Mouse (Mus musculus) neural tube, embryonic 12.5 days (tissue): ENCODE data around the gene Arrdc2. TPM values are rescaled to one million over a fixed set of nuclear protein-coding genes. Genes with fewer than 3 reads are reported as not detected.

Experiments used
- ATAC-seq: fragments of 200-750 bp; cut with Nextera tagmentation; 2 replicates; pipeline ENCODE4 v1.8.0; 2017; ENCODE audit warnings: low read depth, mild to moderate bottlenecking, moderate TSS enrichment, moderate library complexity; ENCODE audit not compliant: low FRiP score
- H3K27ac ChIP-seq: fragments of 300-500 bp; sonication (generic); 2 replicates; pipeline ENCODE4 v1.5.1; 2016
- H3K27me3 ChIP-seq: fragments of 300-500 bp; sonication (generic); replicated peaks from 2 replicates; pipeline ENCODE4 v1.6.1; 2016; ENCODE audit warnings: mild to moderate bottlenecking
- H3K36me3 ChIP-seq: fragments of 300-500 bp; sonication (generic); 2 replicates; pipeline ENCODE4 v1.6.1; 2016; ENCODE audit warnings: mild to moderate bottlenecking
- H3K4me1 ChIP-seq: fragments of 300-500 bp; sonication (generic); 2 replicates; pipeline ENCODE4 v1.6.1; 2016
- H3K4me2 ChIP-seq: fragments of 300-500 bp; sonication (generic); replicated peaks from 2 replicates; pipeline ENCODE4 v1.6.1; 2016; ENCODE audit warnings: mild to moderate bottlenecking
- H3K4me3 ChIP-seq: fragments of 300-500 bp; sonication (generic); 2 replicates; pipeline ENCODE4 v1.5.1; 2016
- H3K9ac ChIP-seq: fragments of 300-500 bp; sonication (generic); 2 replicates; pipeline ENCODE4 v1.6.1; 2016; ENCODE audit warnings: mild to moderate bottlenecking
- H3K9me3 ChIP-seq: fragments of 300-500 bp; sonication (generic); 2 replicates; pipeline ENCODE4 v1.6.1; 2016; ENCODE audit warnings: mild to moderate bottlenecking
- WGBS: fragments of 180-500 bp; shearing (Covaris S2); methylation state at CpG from one replicate; pipeline ENCODE4 v1.1.7; 2016; 5-methylcytosine and 5-hydroxymethylcytosine counted together
- microRNA-seq: library from miRNA; unstranded; fragments of <30 nt; microRNA quantifications from one replicate; pipeline ENCODE4, GENCODE M21; 2017
- polyA plus RNA-seq: library from polyadenylated mRNA; unstranded; fragments of >200 nt; fragmentation: Nextera tagmentation; extraction: Ambion mirVana; gene quantifications from 2 replicates; pipeline ENCODE4 v1.2.1, GENCODE M21; 2016

Gene Arrdc2
- polyA plus RNA-seq, 1 experiment from 2014 or later = 10.2 TPM

GRCm38 (mm10) chr8:70790846-70791245 lies 48.7 kb downstream of the Arrdc2 start:
- WGBS = 65% methylated on average over 8 of the region's 8 CpGs
- no peaks in the 10 kb centered on the region for H3K9me3 ChIP-seq
- ATAC-seq = no peak
- peaks cover 33% of the 10 kb centered on the region for H3K36me3 ChIP-seq
- peaks cover 9% of the 10 kb centered on the region; the same call in 1 of the 2 replicates for H3K27me3 ChIP-seq
- peak overlapping the region; percentile 78 for H3K4me2 ChIP-seq
- peaks cover 26% of the 10 kb centered on the region for H3K4me1 ChIP-seq
- H3K9ac ChIP-seq = peak overlapping the region; percentile 77
- no peak overlapping the region for H3K27ac ChIP-seq
- H3K4me3 ChIP-seq = no peak overlapping the region; the same call in 1 of the 2 replicates

- peaks cover 26% of the 10 kb centered on the region for H3K4me1 ChIP-seq
- peaks cover 49% of the 10 kb centered on the region for H3K36me3 ChIP-seq
- no peak for ATAC-seq
- peaks cover 6% of the 10 kb centered on the region; the same call in 1 of the 2 replicates for H3K27me3 ChIP-seq
- no peak overlapping the region; the same call in 1 of the 2 replicates for H3K4me3 ChIP-seq
- H3K4me2 ChIP-seq = no peak overlapping the region
- no peak overlapping the region for H3K9ac ChIP-seq
- 72% methylated on average over 10 of the region's 10 CpGs for WGBS
- H3K27ac ChIP-seq = no peak overlapping the region
- H3K9me3 ChIP-seq = no peaks in the 10 kb centered on the region
Observed at GRCm38 (mm10) chr8:70789046-70789445, 50.5 kb downstream of the Arrdc2 start.

- peak overlapping the region; percentile 17; the same call in 1 of the 2 replicates for H3K9ac ChIP-seq
- peaks cover 23% of the 10 kb centered on the region for H3K4me1 ChIP-seq
- peak overlapping the region; percentile 32 for H3K4me2 ChIP-seq
- H3K27ac ChIP-seq = no peak overlapping the region
- 0 out of 2 replicates have a peak overlapping the region, but pooled peaks have one; percentile 5 for H3K4me3 ChIP-seq
- no peaks in the 10 kb centered on the region for H3K9me3 ChIP-seq
- no peak for ATAC-seq
- 15% methylated on average over 30 of the region's 30 CpGs for WGBS
- peaks cover 58% of the 10 kb centered on the region for H3K36me3 ChIP-seq
- H3K27me3 ChIP-seq = 0 out of 2 replicates have a peak, but pooled peaks cover 5% of the 10 kb centered on the region
Observed at GRCm38 (mm10) chr8:70787941-70788667, 51.4 kb downstream of the Arrdc2 start.

- Histone ChIP-seq H3K27ac (no peak overlapping the region), H3K36me3 (peaks cover 63% of the 10 kb centered on the region), H3K27me3 (0 out of 2 replicates have a peak, but pooled peaks cover 5% of the 10 kb centered on the region), H3K9ac (no peak overlapping the region), H3K4me1 (peaks cover 16% of the 10 kb centered on the region), H3K9me3 (no peaks in the 10 kb centered on the region), H3K4me3 (no peak overlapping the region), H3K4me2 (no peak overlapping the region)
- no peak for ATAC-seq
- WGBS = 90% methylated on average over 3 of the region's 3 CpGs
Observed at GRCm38 (mm10) chr8:70787051-70787445, 52.5 kb downstream of the Arrdc2 start.

GRCm38 (mm10) chr8:70786291-70787050 lies 53.0 kb downstream of the Arrdc2 start:
- H3K4me1 ChIP-seq = peaks cover 11% of the 10 kb centered on the region
- 0 out of 2 replicates have a peak, but pooled peaks cover 5% of the 10 kb centered on the region for H3K27me3 ChIP-seq
- H3K36me3 ChIP-seq = peaks cover 65% of the 10 kb centered on the region
- ATAC-seq = no peak
- 87% methylated on average over 25 of the region's 25 CpGs for WGBS
- no peak overlapping the region for H3K27ac ChIP-seq
- no peaks in the 10 kb centered on the region for H3K9me3 ChIP-seq
- no peak overlapping the region for H3K9ac ChIP-seq
- H3K4me2 ChIP-seq = no peak overlapping the region
- no peak overlapping the region for H3K4me3 ChIP-seq

Small RNAs within 50 kb of the gene (microRNA-seq; reads per million reads assigned to microRNA genes)
- not detected for gene Mir7240

Other genes with a start within 250 kb of the Arrdc2 start
- 116 TPM in 2 replicates for gene Isyna1, start 245.3 kb downstream of the Arrdc2 start, polyA plus RNA-seq
- 139 and 144 TPM in 2 replicates for gene Ssbp4, start 230.8 kb downstream of the Arrdc2 start, polyA plus RNA-seq
- gene Lrrc25, start 223.6 kb downstream of the Arrdc2 start, polyA plus RNA-seq = 0.68 and 1.3 TPM in 2 replicates
- gene Gdf15, start 207.3 kb downstream of the Arrdc2 start, polyA plus RNA-seq = 0.14 TPM in 1 of 2 replicates, not detected in the other
- gene Pgpep1, start 179.3 kb downstream of the Arrdc2 start, polyA plus RNA-seq = 181 and 188 TPM in 2 replicates
- gene Lsm4, start 166.5 kb downstream of the Arrdc2 start, polyA plus RNA-seq = 264 and 277 TPM in 2 replicates
- gene Jund, start 140.8 kb downstream of the Arrdc2 start, polyA plus RNA-seq = 248 and 267 TPM in 2 replicates
- gene Iqcn, start 136.3 kb downstream of the Arrdc2 start, polyA plus RNA-seq = 0.06 and 0.16 TPM in 2 replicates
- not detected in 2 replicates for gene Gm3336, start 121.2 kb downstream of the Arrdc2 start, polyA plus RNA-seq
- gene Pde4c, start 116.0 kb downstream of the Arrdc2 start, polyA plus RNA-seq = 0.19 and 0.41 TPM in 2 replicates
- 184 and 199 TPM in 2 replicates for gene Rab3a, start 85.0 kb downstream of the Arrdc2 start, polyA plus RNA-seq
- gene Mpv17l2, start 78.8 kb downstream of the Arrdc2 start, polyA plus RNA-seq = 45.0 and 51.2 TPM in 2 replicates
- 84.0 and 84.6 TPM in 2 replicates for gene Pik3r2, start 63.0 kb downstream of the Arrdc2 start, polyA plus RNA-seq
- 15.9 and 17.4 TPM in 2 replicates for gene Mast3, start 34.7 kb downstream of the Arrdc2 start, polyA plus RNA-seq
- not detected in 2 replicates for gene Il12rb1, start 31.3 kb downstream of the Arrdc2 start, polyA plus RNA-seq
- 24.8 and 26.4 TPM in 2 replicates for gene Kcnn1, start 23.5 kb upstream of the Arrdc2 start, polyA plus RNA-seq
- gene Ccdc124, start 34.2 kb upstream of the Arrdc2 start, polyA plus RNA-seq = 142 and 145 TPM in 2 replicates
- gene Slc5a5, start 53.0 kb upstream of the Arrdc2 start, polyA plus RNA-seq = 0.91 and 1.5 TPM in 2 replicates
- 2,364 and 2,595 TPM in 2 replicates for gene Rpl18a, start 57.7 kb upstream of the Arrdc2 start, polyA plus RNA-seq
- 59.3 and 62.6 TPM in 2 replicates for gene Map1s, start 66.2 kb upstream of the Arrdc2 start, polyA plus RNA-seq